Mouse (Mus musculus) G1E-ER4 (cell line): Measurements from ENCODE around the gene Vmn1r132. TPM values are rescaled to one million over a fixed set of nuclear protein-coding genes. Genes with fewer than 3 reads are reported as not detected.
"Not testable (repeated sequence)": the region's sequence is repeated elsewhere in the genome, so short reads cannot be mapped to it uniquely, and the experiment has no call there.

ENCODE experiments used
- GATA1 ChIP-seq: IDR thresholded peaks from one replicate; pipeline ENCODE4 v1.8.0; 2012; ENCODE audit warnings: low read length, inconsistent platforms
- polyA plus RNA-seq: library from polyadenylated mRNA; stranded (reverse); fragments of >175 nt; gene quantifications from 2 replicates; pipeline ENCODE4 v1.2.3, GENCODE M21; 2012

Gene Vmn1r132
- polyA plus RNA-seq, result not detected in 2 replicates

DNA sequence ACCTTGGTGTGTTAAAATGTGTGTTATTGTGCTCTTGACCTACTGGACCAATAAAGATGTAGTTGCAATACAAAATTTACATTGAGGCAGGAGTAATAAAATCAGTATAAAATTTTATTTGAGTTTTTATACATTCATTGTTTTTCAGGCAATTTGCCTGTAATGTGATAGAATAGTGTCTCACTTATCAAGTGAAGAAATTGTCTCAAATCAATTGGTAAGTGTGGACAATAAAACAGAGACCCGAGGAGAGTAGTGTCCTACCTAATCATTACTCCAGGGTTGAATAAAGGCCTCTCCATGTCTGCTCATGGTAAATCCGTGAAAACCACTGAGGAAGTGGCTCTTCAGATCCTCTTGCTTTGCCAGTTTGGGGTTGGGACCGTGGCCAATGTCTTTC is at the start of gene Vmn1r132:
Gene Vmn1r132 (plus strand): TSS at position 301 of the 400 bp plus-strand sequence.
- not testable (repeated sequence) for TF ChIP-seq GATA1

Other genes with a start within 250 kb of the Vmn1r132 start
- gene Gm6882, start 181.3 kb upstream of the Vmn1r132 start, polyA plus RNA-seq, result not detected in 2 replicates
- gene Vmn1r130, start 102.3 kb upstream of the Vmn1r132 start, polyA plus RNA-seq, result not detected in 2 replicates
- gene Vmn1r131, start 68.0 kb upstream of the Vmn1r132 start, polyA plus RNA-seq, result not detected in 2 replicates
- not detected in 2 replicates for gene Gm4175, start 147.4 kb downstream of the Vmn1r132 start, polyA plus RNA-seq
- gene Gm4177, start 182.6 kb downstream of the Vmn1r132 start, polyA plus RNA-seq, result not detected in 2 replicates
- gene Vmn1r135, start 218.3 kb downstream of the Vmn1r132 start, polyA plus RNA-seq, result not detected in 2 replicates
- gene Gm5725, start 230.2 kb downstream of the Vmn1r132 start, polyA plus RNA-seq, result not detected in 2 replicates